ENCODE assay signal across 12 mouse cellular contexts in genomic region chr6:29837579-29837978, GRCm38 (mm10).
"Had no signal": no experiment of that assay in that cellular context is flagged by ENCODE, and none has a peak within 500 bp of the region (broad histone marks: within the 10 kb centered on the region; RNA-seq: fewer than 3 reads in every experiment).

No protein-coding gene starts in this region.

- ATAC-seq: liver, postnatal 0 days; lung, postnatal 0 days; midbrain, embryonic 16.5 days had no signal

- DNase-seq: liver, embryonic 13.5 days; liver, postnatal 0 days; lung, adult 2 months; lung, postnatal 14 days; lung, postnatal 36 days; midbrain, embryonic 14.5 days; right cerebral cortex, postnatal 14 days; thymus, adult 18-20 months; thymus, postnatal 14 days; thymus, postnatal 36 days had no signal
